Mouse (Mus musculus) retina, postnatal 1 day (tissue): ENCODE measurements around the gene Zdhhc8.

Source experiments
- DNase-seq: peaks from one replicate; pipeline ENCODE4 v3.0.0-alpha.2; 2012

Zdhhc8 gene

GRCm38 (mm10) chr16:18195068-18195467 lies 39.9 kb downstream of the Zdhhc8 start:
- DNase-seq = no peak

- DNase-seq = no peak
These were observed 40.5 kb downstream of the Zdhhc8 start for GRCm38 (mm10) chr16:18194208-18194985.

DNA sequence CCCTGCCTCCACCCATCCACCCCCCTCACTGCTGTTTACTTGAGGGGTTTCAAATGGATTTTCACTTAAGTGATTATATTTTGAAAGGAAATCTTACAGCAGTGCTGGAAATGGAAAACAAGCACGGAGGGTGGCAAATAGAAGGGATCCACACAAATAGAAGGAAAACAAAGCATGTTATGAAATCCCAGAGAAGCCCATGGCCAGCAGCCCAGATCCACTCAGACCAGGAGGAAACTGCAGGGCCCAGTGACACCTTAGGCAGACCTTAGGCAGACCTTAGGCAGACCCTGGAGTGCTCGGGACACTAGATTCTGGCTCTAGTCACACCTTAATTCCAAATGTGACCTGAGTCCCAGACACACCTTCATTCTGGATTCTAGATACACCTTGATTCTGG lies 43.9 kb downstream of the Zdhhc8 start:
- no peak for DNase-seq

DNA sequence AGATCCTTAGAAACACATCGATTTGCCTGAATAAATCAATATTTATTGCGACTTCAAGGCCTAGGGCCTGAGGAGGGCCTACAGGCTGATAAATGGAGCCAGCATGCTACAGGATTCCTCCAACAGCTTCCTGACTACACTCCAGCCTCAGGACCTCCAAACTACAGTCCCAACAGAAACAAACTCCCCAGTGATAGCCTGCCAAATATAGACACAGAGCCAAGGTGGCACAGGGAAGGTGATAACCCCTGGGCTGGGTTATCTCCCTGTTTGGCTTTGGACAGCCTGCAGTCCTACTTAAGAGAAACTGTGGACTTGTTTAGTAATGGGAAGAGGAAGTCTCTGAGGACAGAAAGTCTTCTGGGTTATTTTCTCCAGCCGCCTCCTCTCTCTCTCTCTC lies 47.7 kb downstream of the Zdhhc8 start:
- DNase-seq = no peak

- peak; percentile 53 for DNase-seq
These were observed 48.1 kb downstream of the Zdhhc8 start for GRCm38 (mm10) chr16:18186798-18187197.

DNA sequence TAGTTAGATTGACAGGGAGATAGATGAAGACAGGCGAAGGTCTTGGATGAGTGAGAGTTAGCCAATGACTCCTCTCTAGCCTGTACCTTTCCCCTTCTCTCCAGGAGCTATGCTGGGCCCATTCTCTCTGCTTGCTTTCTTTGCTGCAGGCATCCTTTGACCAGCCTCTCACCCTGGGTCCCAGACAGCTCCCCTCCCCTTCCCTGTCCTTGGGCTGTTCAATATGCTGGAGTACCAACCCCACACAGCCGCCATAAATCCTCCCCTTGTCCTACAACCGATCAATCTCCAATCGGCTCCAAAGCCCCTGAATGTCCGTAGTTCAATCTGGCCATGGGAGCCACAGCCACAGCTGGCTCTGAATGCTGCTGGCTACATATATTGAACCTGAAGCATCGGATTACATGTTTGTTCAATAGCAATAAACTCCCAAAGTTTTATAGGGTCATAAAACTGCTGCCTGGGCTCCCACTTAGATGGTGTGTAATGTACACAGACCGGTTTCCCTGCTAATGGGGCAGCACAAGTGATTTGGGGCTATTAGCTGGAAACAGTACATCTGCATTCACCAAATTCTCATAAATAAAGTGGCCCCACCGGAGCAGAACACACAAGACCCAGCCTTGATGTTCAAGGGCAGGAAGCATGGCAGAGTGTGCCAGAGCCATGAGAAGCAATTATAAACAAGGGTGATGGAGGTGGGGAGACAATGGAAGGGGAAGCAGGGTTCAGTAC lies 49.1 kb downstream of the Zdhhc8 start:
- no peak for DNase-seq

GRCm38 (mm10) chr16:18182766-18183165 lies 52.2 kb downstream of the Zdhhc8 start:
- DNase-seq = no peak

DNA sequence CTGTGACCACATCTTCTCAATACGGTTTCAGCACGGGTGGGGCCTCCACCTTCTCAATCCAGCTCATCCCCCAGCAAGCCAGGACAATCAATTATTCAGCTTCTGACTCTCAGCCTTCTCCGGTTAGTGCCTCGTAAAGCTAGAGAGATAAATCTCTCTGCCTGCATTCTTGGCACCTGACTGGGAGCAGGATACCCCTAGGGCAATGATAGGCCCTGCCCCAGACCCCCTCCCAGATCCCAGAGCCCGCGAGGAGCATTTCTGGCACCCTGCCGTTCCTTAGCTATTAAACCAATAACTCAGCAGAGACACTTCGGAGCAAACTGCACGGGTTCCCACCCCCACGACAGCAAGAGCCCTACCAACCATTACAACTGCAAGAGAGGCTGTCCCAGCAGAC lies 53.5 kb downstream of the Zdhhc8 start:
- DNase-seq = no peak

DNA sequence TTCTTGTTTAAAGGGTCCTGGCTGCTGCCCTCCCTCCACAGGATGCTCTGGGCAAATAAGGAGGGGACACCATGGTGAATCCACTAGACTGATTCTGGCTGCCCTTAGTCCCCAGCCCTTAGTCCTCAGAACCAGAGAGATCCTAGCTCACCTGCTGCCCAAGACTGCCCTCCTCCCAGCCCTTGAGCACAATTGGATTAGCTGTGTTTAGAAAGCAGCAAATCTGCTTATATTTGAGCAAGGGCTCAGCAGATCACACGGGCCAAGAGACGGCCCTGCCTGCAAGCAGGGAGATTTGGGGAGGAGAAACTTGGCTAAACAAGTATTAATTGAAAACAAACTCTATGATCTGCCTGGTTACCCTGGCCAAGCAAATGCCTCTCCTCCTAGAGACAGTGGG lies 55.3 kb downstream of the Zdhhc8 start:
- peak; percentile 52 for DNase-seq

GRCm38 (mm10) chr16:18176758-18177157 lies 58.2 kb downstream of the Zdhhc8 start:
- no peak for DNase-seq

- no peak for DNase-seq
These were observed 59.0 kb downstream of the Zdhhc8 start for GRCm38 (mm10) chr16:18175817-18176541.

DNA sequence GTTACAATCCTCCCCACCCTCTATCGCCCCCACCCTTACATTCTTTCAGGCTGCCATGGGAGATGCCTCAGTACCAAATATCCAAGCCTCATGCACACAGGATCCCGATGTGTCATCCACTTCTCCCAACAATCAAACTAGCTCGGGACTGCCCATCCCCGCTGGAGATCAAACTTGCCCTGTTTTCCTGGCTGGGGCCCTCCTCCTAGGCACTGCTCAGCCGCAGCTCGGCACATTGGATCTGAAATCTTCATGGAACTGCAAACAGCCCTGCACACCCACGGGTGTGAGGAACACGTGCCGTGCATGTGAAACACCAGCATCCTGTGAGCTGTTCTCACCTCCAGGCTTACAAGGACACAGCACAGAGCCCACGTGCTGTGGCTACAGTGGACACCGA lies 61.1 kb downstream of the Zdhhc8 start:
- no peak for DNase-seq

DNA sequence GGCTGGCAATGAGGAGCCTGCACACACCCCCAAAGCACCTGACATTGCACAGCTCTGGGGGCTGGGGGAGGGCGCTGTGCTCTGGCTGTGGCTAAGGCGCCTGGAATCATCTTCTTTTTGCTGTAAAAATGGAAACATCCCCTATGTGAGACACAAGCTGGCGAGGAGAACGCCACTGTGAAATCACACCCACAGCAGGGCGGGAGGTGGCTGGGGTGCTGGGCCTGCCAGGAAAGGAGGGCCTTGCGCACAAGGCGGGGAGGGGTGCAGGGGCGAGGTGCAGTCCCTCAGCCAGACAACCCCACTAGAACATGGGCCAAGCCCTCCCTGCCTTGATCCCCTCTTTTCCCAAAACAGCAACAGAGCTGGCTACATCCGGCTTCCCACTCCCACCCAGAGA lies 61.7 kb downstream of the Zdhhc8 start:
- no peak for DNase-seq

DNA sequence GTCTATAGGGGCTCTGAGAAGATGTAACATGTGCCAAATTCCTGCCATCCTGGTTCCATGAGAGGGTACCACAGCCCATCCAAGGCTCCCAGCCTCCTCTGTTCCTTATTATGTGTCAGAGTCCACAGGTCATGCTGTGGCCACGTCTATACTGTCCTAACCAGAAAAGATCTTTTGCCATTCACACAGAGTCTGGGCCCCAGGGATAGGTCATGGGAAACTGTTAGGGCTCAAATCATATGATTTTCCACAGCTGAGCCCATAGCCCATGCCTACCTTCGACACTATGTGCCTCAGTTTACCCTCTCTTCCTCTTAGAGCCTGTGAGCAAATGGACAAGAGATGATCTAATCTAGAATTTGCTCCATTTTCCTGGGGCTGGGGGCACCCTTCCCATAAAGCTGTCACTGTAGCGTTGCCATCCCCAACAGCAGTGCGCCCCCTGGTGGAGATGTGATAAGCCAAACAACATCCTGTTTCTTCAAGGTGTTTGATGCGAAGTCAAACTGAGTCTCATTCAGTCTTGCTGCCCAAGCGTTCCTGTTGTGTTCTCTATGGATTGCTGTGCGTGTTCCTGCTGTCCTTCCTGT lies 62.6 kb downstream of the Zdhhc8 start:
- DNase-seq = peak; percentile 82
